In genomic region chr11:81419112-81419511, GRCm38 (mm10) we compare ENCODE assay signal across 4 mouse cellular contexts.
"Had no signal": no experiment of that assay in that cellular context is flagged by ENCODE, and none has a peak within 500 bp of the region (broad histone marks: within the 10 kb centered on the region; RNA-seq: fewer than 3 reads in every experiment).

No protein-coding gene starts in this region.

- DNase-seq: kidney, adult 8-10 months; kidney, postnatal 25 days; lung, adult 2 months; thymus, postnatal 4 days had no signal
